18 mouse cellular contexts compared by ENCODE assay signal in genomic region chr16:94396641-94397040, GRCm38 (mm10). TPM values are rescaled to one million over a fixed set of nuclear protein-coding genes. Genes with fewer than 3 reads are reported as not detected.
DNase-seq lines count a peak whose midpoint lies in the region; ATAC-seq and TF ChIP-seq lines count a peak whose summit lies in the region.
"Had no signal": no experiment of that assay in that cellular context is flagged by ENCODE, and none has a peak within 500 bp of the region (broad histone marks: within the 10 kb centered on the region; RNA-seq: fewer than 3 reads in every experiment).

No protein-coding gene starts in this region.

- no peak overlapping the region for H3K4me3 ChIP-seq in lung, postnatal 0 days (ENCODE audit: low read depth, low read length)
- H3K4me3 ChIP-seq in megakaryocyte, embryonic 14.5 days (replicated peaks): peak overlapping the region; percentile 50
- H3K4me3 ChIP-seq: forebrain, embryonic 12.5 days; hindbrain, embryonic 10.5 days; intestine, embryonic 15.5 days had no signal

- no peak for TF ChIP-seq EP300 in lung, postnatal 0 days (IDR thresholded peaks at IDR 0.05)

- H3K36me3 ChIP-seq in lung, postnatal 0 days (ENCODE audit: insufficient read depth, low read length): no peaks in the 10 kb centered on the region; the same call in 1 of the 2 replicates
- peaks cover 41% of the 10 kb centered on the region for H3K36me3 ChIP-seq in megakaryocyte, embryonic 14.5 days (replicated peaks; ENCODE audit: low read length)
- H3K36me3 ChIP-seq: intestine, embryonic 15.5 days had no signal

- no peak overlapping the region for H3K4me2 ChIP-seq in lung, postnatal 0 days (replicated peaks; ENCODE audit: low read depth, low read length)
- H3K4me2 ChIP-seq: forebrain, embryonic 12.5 days; heart, embryonic 11.5 days; hindbrain, embryonic 14.5 days; intestine, embryonic 15.5 days had no signal

- no peak for TF ChIP-seq CTCF in lung, postnatal 0 days (IDR thresholded peaks at IDR 0.05)

- no peaks in the 10 kb centered on the region for H3K4me1 ChIP-seq in lung, postnatal 0 days (ENCODE audit: insufficient read depth, low read depth, low read length)
- H3K4me1 ChIP-seq in megakaryocyte, embryonic 14.5 days: peaks cover 58% of the 10 kb centered on the region
- H3K4me1 ChIP-seq: forebrain, embryonic 12.5 days had no signal

- peak; percentile 12 for DNase-seq in lung, postnatal 0 days (ENCODE audit: low spot score)
- no peak for DNase-seq in lung, postnatal 14 days
- DNase-seq in gastrocnemius, postnatal 25 days: no peak
- DNase-seq in frontal cortex, postnatal 14 days (ENCODE audit: low spot score in 2 of 2): no peak
- DNase-seq: adrenal gland, postnatal 10 days; cerebellum, adult 11 months; cerebellum, adult 8-10 months; cerebellum, postnatal 25 days; gastrocnemius, postnatal 14 days; heart, adult 18-20 months had no signal

- no peak overlapping the region for H3K9ac ChIP-seq in lung, postnatal 0 days (replicated peaks; ENCODE audit: low read depth)
- H3K9ac ChIP-seq: forebrain, embryonic 12.5 days; hindbrain, embryonic 14.5 days; intestine, embryonic 15.5 days had no signal

- WGBS in lung, postnatal 0 days: 53% methylated on average over 7 of the region's 7 CpGs

- H3K27me3 ChIP-seq in lung, postnatal 0 days (replicated peaks; ENCODE audit: insufficient read depth, low read length): no peaks in the 10 kb centered on the region
- no peaks in the 10 kb centered on the region for H3K27me3 ChIP-seq in megakaryocyte, embryonic 14.5 days (replicated peaks)
- H3K27me3 ChIP-seq: forebrain, embryonic 12.5 days; intestine, embryonic 15.5 days had no signal

- H3K27ac ChIP-seq in lung, postnatal 0 days (ENCODE audit: low read length): no peak overlapping the region
- H3K27ac ChIP-seq: forebrain, embryonic 12.5 days; hindbrain, embryonic 10.5 days; hindbrain, embryonic 14.5 days; intestine, embryonic 15.5 days had no signal

- no peaks in the 10 kb centered on the region for H3K9me3 ChIP-seq in lung, postnatal 0 days (ENCODE audit: low read length)
- no peaks in the 10 kb centered on the region for H3K9me3 ChIP-seq in megakaryocyte, embryonic 14.5 days
- H3K9me3 ChIP-seq: forebrain, embryonic 12.5 days; hindbrain, embryonic 10.5 days; intestine, embryonic 15.5 days had no signal

- ATAC-seq in lung, postnatal 0 days: no peak
- peak; percentile 92 for ATAC-seq in common myeloid progenitor, adult 5-6 weeks (replicated peaks; ENCODE audit: low read depth, poor library complexity, severe bottlenecking)
- ATAC-seq: forebrain, embryonic 16.5 days; intestine, embryonic 15.5 days had no signal

RNA-seq across cellular contexts. Expression of gene Pigp, which starts 25.0 kb away (rescaled TPM):
- polyA plus RNA-seq in lung, postnatal 0 days (2015; fragmentation: Nextera tagmentation; extraction: Ambion mirVana): 134 and 149 TPM in 2 replicates
- 15.8 and 31.0 TPM in 2 replicates for total RNA-seq in common myeloid progenitor, adult 5-6 weeks (2017)
- polyA plus RNA-seq in megakaryocyte, embryonic 14.5 days (2012; ENCODE audit: insufficient read depth, low replicate concordance): 25.2 and 39.6 TPM in 2 replicates
- total RNA-seq in gastrocnemius, postnatal 25 days (2021): 100 to 1,000 TPM; 106 to 116 TPM

RNA-seq across cellular contexts. Expression of gene Ttc3, which starts 26.2 kb away (rescaled TPM):
- polyA plus RNA-seq in lung, postnatal 0 days (2015; fragmentation: Nextera tagmentation; extraction: Ambion mirVana): 68.9 and 78.9 TPM in 2 replicates
- 243 and 254 TPM in 2 replicates for total RNA-seq in common myeloid progenitor, adult 5-6 weeks (2017)
- polyA plus RNA-seq in megakaryocyte, embryonic 14.5 days (2012; ENCODE audit: insufficient read depth, low replicate concordance): 1.5 and 2.1 TPM in 2 replicates
- total RNA-seq in gastrocnemius, postnatal 25 days (2021): 10 to 100 TPM; 46.8 to 50.2 TPM
